Mouse (Mus musculus) erythroblast, embryonic 14.5 days (primary cell): Measurements from ENCODE around the gene Eif2b2. TPM values are rescaled to one million over a fixed set of nuclear protein-coding genes. Genes with fewer than 3 reads are reported as not detected.
A peak's percentile ranks its signal among the peaks of the same experiment; 100 is the strongest.

Experiments used
- H3K27me3 ChIP-seq: 2 replicates; pipeline ENCODE4 v1.6.1; 2012; ENCODE audit warnings: inconsistent platforms; ENCODE audit not compliant: control insufficient read depth
- H3K36me3 ChIP-seq: 2 replicates; pipeline ENCODE4 v1.6.1; 2012; ENCODE audit warnings: mild to moderate bottlenecking, inconsistent platforms; ENCODE audit not compliant: control insufficient read depth
- H3K4me1 ChIP-seq: 2 replicates; pipeline ENCODE4 v1.6.1; 2012; ENCODE audit warnings: inconsistent platforms; ENCODE audit not compliant: control insufficient read depth
- H3K4me3 ChIP-seq: replicated peaks from 2 replicates; pipeline ENCODE3; 2012; ENCODE audit warnings: moderate library complexity, mild to moderate bottlenecking, inconsistent platforms
- H3K9me3 ChIP-seq: 2 replicates; pipeline ENCODE4 v1.6.1; 2012; ENCODE audit warnings: low read length, inconsistent platforms, mixed read lengths; ENCODE audit not compliant: control insufficient read depth
- GATA1 ChIP-seq: IDR thresholded peaks from 2 replicates; pipeline ENCODE4 v1.6.1; 2012; ENCODE audit warnings: low read length, inconsistent platforms, mixed read lengths
- TAL1 ChIP-seq: IDR thresholded peaks from 3 replicates; pipeline ENCODE4 v1.6.1; 2012; ENCODE audit warnings: low read length, inconsistent platforms, mixed read lengths
- polyA plus RNA-seq: library from polyadenylated mRNA; stranded (reverse); fragments of >175 nt; gene quantifications from 2 replicates; pipeline ENCODE4 v1.2.3, GENCODE M21; 2012

Gene Eif2b2
- polyA plus RNA-seq, 1 experiment, result 27.3 TPM

- Histone ChIP-seq H3K9me3 (no peaks in the 10 kb centered on the region; the same call in 1 of the 2 replicates), H3K27me3 (no peaks in the 10 kb centered on the region), H3K4me1 (0 out of 2 replicates have a peak, but pooled peaks cover 2% of the 10 kb centered on the region), H3K4me3 (no peak overlapping the region), H3K36me3 (peaks cover 2% of the 10 kb centered on the region)
- TF ChIP-seq TAL1 (no peak), GATA1 (no peak)
Observed at GRCm38 (mm10) chr12:85262489-85262888, 43.2 kb downstream of the Eif2b2 start.

- Histone ChIP-seq H3K4me1 (0 out of 2 replicates have a peak, but pooled peaks cover 2% of the 10 kb centered on the region), H3K27me3 (no peaks in the 10 kb centered on the region), H3K36me3 (peaks cover 2% of the 10 kb centered on the region), H3K4me3 (no peak overlapping the region), H3K9me3 (no peaks in the 10 kb centered on the region; the same call in 1 of the 2 replicates)
- TF ChIP-seq TAL1 (no peak), GATA1 (no peak)
Observed at GRCm38 (mm10) chr12:85263190-85263589, 43.9 kb downstream of the Eif2b2 start.

GRCm38 (mm10) chr12:85264531-85264930 lies 45.2 kb downstream of the Eif2b2 start:
- Histone ChIP-seq H3K36me3 (peaks cover 5% of the 10 kb centered on the region), H3K27me3 (no peaks in the 10 kb centered on the region), H3K4me1 (peaks cover 4% of the 10 kb centered on the region; the same call in 1 of the 2 replicates), H3K4me3 (no peak overlapping the region), H3K9me3 (no peaks in the 10 kb centered on the region; the same call in 1 of the 2 replicates)
- TF ChIP-seq TAL1, result no peak
- no peak for TF ChIP-seq GATA1

- Histone ChIP-seq H3K9me3 (no peaks in the 10 kb centered on the region; the same call in 1 of the 2 replicates), H3K36me3 (peaks cover 5% of the 10 kb centered on the region), H3K27me3 (no peaks in the 10 kb centered on the region), H3K4me1 (peaks cover 8% of the 10 kb centered on the region), H3K4me3 (no peak overlapping the region)
- TF ChIP-seq GATA1 (no peak), TAL1 (no peak)
Observed at GRCm38 (mm10) chr12:85264940-85265339, 45.7 kb downstream of the Eif2b2 start.

GRCm38 (mm10) chr12:85266248-85266647 lies 47.0 kb downstream of the Eif2b2 start:
- Histone ChIP-seq H3K4me3 (no peak overlapping the region), H3K36me3 (peaks cover 5% of the 10 kb centered on the region), H3K4me1 (peaks cover 21% of the 10 kb centered on the region), H3K27me3 (no peaks in the 10 kb centered on the region), H3K9me3 (no peaks in the 10 kb centered on the region; the same call in 1 of the 2 replicates)
- TF ChIP-seq TAL1 (no peak), GATA1 (no peak)

- peaks cover 12% of the 10 kb centered on the region for H3K36me3 ChIP-seq
- H3K27me3 ChIP-seq, result no peaks in the 10 kb centered on the region
- H3K9me3 ChIP-seq, result peaks cover 4% of the 10 kb centered on the region
- peak overlapping the region; percentile 90 for H3K4me3 ChIP-seq
- H3K4me1 ChIP-seq, result peaks cover 42% of the 10 kb centered on the region
- TF ChIP-seq TAL1 (no peak), GATA1 (no peak)
Observed at GRCm38 (mm10) chr12:85269821-85270220, 50.5 kb downstream of the Eif2b2 start.

GRCm38 (mm10) chr12:85270319-85270718 lies 51.0 kb downstream of the Eif2b2 start, which contains the start of gene Mlh3:
Mlh3 (minus strand) TSS chr12:85270599.
- H3K9me3 ChIP-seq, result peaks cover 5% of the 10 kb centered on the region
- no peak for TF ChIP-seq GATA1
- TF ChIP-seq TAL1, result no peak
- no peaks in the 10 kb centered on the region for H3K27me3 ChIP-seq
- peaks cover 42% of the 10 kb centered on the region for H3K4me1 ChIP-seq
- peak within 1 kb of the TSS; percentile 90 for H3K4me3 ChIP-seq
- H3K36me3 ChIP-seq, result peaks cover 17% of the 10 kb centered on the region

GRCm38 (mm10) chr12:85271132-85271842 lies 52.0 kb downstream of the Eif2b2 start:
- H3K4me3 ChIP-seq, result no peak overlapping the region
- peaks cover 27% of the 10 kb centered on the region for H3K36me3 ChIP-seq
- TF ChIP-seq TAL1 (no peak), GATA1 (no peak)
- H3K27me3 ChIP-seq, result no peaks in the 10 kb centered on the region
- peaks cover 5% of the 10 kb centered on the region for H3K9me3 ChIP-seq
- peaks cover 42% of the 10 kb centered on the region for H3K4me1 ChIP-seq

- TF ChIP-seq TAL1, result no peak
- no peak for TF ChIP-seq GATA1
- peaks cover 42% of the 10 kb centered on the region for H3K4me1 ChIP-seq
- H3K9me3 ChIP-seq, result peaks cover 5% of the 10 kb centered on the region
- no peaks in the 10 kb centered on the region for H3K27me3 ChIP-seq
- peaks cover 31% of the 10 kb centered on the region for H3K36me3 ChIP-seq
- no peak overlapping the region for H3K4me3 ChIP-seq
Observed at GRCm38 (mm10) chr12:85271843-85272206, 52.5 kb downstream of the Eif2b2 start.
